ENCODE assay signal across 22 mouse cellular contexts in genomic region chr6:34903441-34903840, GRCm38 (mm10). TPM values are rescaled to one million over a fixed set of nuclear protein-coding genes. Genes with fewer than 3 reads are reported as not detected.
A peak's percentile ranks its signal among the peaks of the same experiment; 100 is the strongest.
DNase-seq lines count a peak whose midpoint lies in the region; ATAC-seq and TF ChIP-seq lines count a peak whose summit lies in the region.
"Had no signal": no experiment of that assay in that cellular context is flagged by ENCODE, and none has a peak within 500 bp of the region (broad histone marks: within the 10 kb centered on the region; RNA-seq: fewer than 3 reads in every experiment).

No protein-coding gene starts in this region.

- TF ChIP-seq RAD21 in MEL (IDR thresholded peaks at IDR 0.05; ENCODE audit: low read depth, low read length) = no peak

- no peak overlapping the region for H3K4me3 ChIP-seq in heart, embryonic 14.5 days (ENCODE audit: control insufficient read depth in 1 of 2, insufficient read depth in 1 of 2, low read depth in 1 of 2, low read length in 2 of 2)
- no peak overlapping the region for H3K4me3 ChIP-seq in MEL (ENCODE audit: control insufficient read depth in 1 of 2, insufficient read depth in 1 of 2, low read depth in 2 of 2, low read length in 2 of 2)
- H3K4me3 ChIP-seq in lung, adult 2 months (replicated peaks; ENCODE audit: extremely low read depth, low read depth, low read length) = no peak overlapping the region
- H3K4me3 ChIP-seq: embryonic facial prominence, embryonic 13.5 days; hindbrain, embryonic 10.5 days; midbrain, embryonic 13.5 days; myocyte had no signal

- peak overlapping the region; percentile 54; the same call in 1 of the 2 replicates for H3K9ac ChIP-seq in heart, embryonic 14.5 days (ENCODE audit: low read length)
- H3K9ac ChIP-seq in MEL (ENCODE audit: control insufficient read depth, low read depth, low read length, poor library complexity, severe bottlenecking) = no peak overlapping the region
- H3K9ac ChIP-seq: embryonic facial prominence, embryonic 13.5 days; midbrain, embryonic 13.5 days had no signal

- no peak for DNase-seq in heart, postnatal 4 days
- DNase-seq in MEL (ENCODE audit: low read depth, low spot score) = peak; percentile 31
- DNase-seq in lung, adult 2 months = peak; percentile 79
- DNase-seq in lung, postnatal 36 days = peak; percentile 89
- no peak for DNase-seq in ovary, postnatal 14 days (ENCODE audit: low spot score)
- DNase-seq in thymus, postnatal 25 days = no peak
- DNase-seq in retina, postnatal 1 day = no peak
- DNase-seq: cerebellum, adult 9-10 months; gastrocnemius, postnatal 14 days; kidney, adult 8-10 months; right cerebral cortex, adult 18-20 months; spleen, adult 18-20 months; thymus, postnatal 14 days had no signal

- TF ChIP-seq CTCF in MEL (IDR thresholded peaks at IDR 0.05 in 2 of 3, conservative IDR thresholded peaks at IDR 0.05 in 1 of 3; ENCODE audit: control insufficient read depth in 1 of 3, insufficient read depth in 1 of 3, low read depth in 2 of 3, low read length in 3 of 3, poor library complexity in 1 of 3, severe bottlenecking in 1 of 3) = no peak
- TF ChIP-seq CTCF in lung, adult 2 months (IDR thresholded peaks at IDR 0.05; ENCODE audit: insufficient read depth, low read length) = no peak

- no peaks in the 10 kb centered on the region for H3K9me3 ChIP-seq in heart, embryonic 14.5 days (ENCODE audit: control insufficient read depth, low read length)
- H3K9me3 ChIP-seq in MEL (replicated peaks; ENCODE audit: insufficient read depth, low read length) = no peaks in the 10 kb centered on the region
- H3K9me3 ChIP-seq: embryonic facial prominence, embryonic 13.5 days; hindbrain, embryonic 10.5 days; midbrain, embryonic 13.5 days had no signal

- WGBS in heart, embryonic 14.5 days = 61% methylated on average over 5 of the region's 5 CpGs
- WGBS in lung, adult 2 months = 62% methylated on average over 5 of the region's 5 CpGs

- no peaks in the 10 kb centered on the region for H3K27me3 ChIP-seq in heart, embryonic 14.5 days (ENCODE audit: control insufficient read depth, insufficient read depth, low read length)
- no peaks in the 10 kb centered on the region for H3K27me3 ChIP-seq in MEL (ENCODE audit: control insufficient read depth in 1 of 2, insufficient read depth in 2 of 2, low read length in 2 of 2)
- H3K27me3 ChIP-seq: embryonic facial prominence, embryonic 13.5 days; midbrain, embryonic 13.5 days had no signal

- ATAC-seq in heart, embryonic 14.5 days (ENCODE audit: insufficient number of reproducible peaks, insufficient read depth, low FRiP score, low read depth) = no peak
- ATAC-seq: midbrain, embryonic 13.5 days had no signal

- peak overlapping the region; percentile 49 for H3K4me2 ChIP-seq in heart, embryonic 14.5 days (ENCODE audit: low read length)
- H3K4me2 ChIP-seq: embryonic facial prominence, embryonic 13.5 days; midbrain, embryonic 13.5 days had no signal

- peak overlapping the region in 1 of 2 experiments; percentile 70; a peak in 2 of 4 replicates for H3K27ac ChIP-seq in heart, embryonic 14.5 days (replicated peaks in 1 of 2; ENCODE audit: control insufficient read depth in 1 of 2, insufficient read depth in 1 of 2, low read depth in 2 of 2, low read length in 2 of 2)
- no peak overlapping the region for H3K27ac ChIP-seq in MEL (ENCODE audit: control insufficient read depth, low read depth, low read length)
- H3K27ac ChIP-seq: embryonic facial prominence, embryonic 13.5 days; hindbrain, embryonic 10.5 days; midbrain, embryonic 13.5 days had no signal

- no peak for TF ChIP-seq EP300 in MEL (IDR thresholded peaks at IDR 0.05; ENCODE audit: low read depth in 1 of 2, low read length in 2 of 2)

- TF ChIP-seq POLR2A in MEL (IDR thresholded peaks at IDR 0.05; ENCODE audit: control insufficient read depth in 1 of 2, insufficient read depth in 1 of 2, low read depth in 1 of 2, low read length in 2 of 2, poor library complexity in 1 of 2) = no peak
- TF ChIP-seq POLR2A in lung, adult 2 months (IDR thresholded peaks at IDR 0.05; ENCODE audit: borderline replicate concordance, extremely low read depth, low read depth, low read length) = no peak

- no peaks in the 10 kb centered on the region; the same call in 1 of the 2 replicates for H3K79me2 ChIP-seq in MEL (ENCODE audit: control insufficient read depth, insufficient read depth, low read length, poor library complexity)

- H3K36me3 ChIP-seq in heart, embryonic 14.5 days (ENCODE audit: control insufficient read depth, insufficient read depth, low read length) = peaks cover 58% of the 10 kb centered on the region
- H3K36me3 ChIP-seq in MEL (ENCODE audit: control insufficient read depth in 1 of 2, insufficient read depth in 2 of 2, low read length in 2 of 2) = peaks cover 0 to 31% of the 10 kb centered on the region in 2 experiments; a peak in 3 of 4 replicates

- peaks cover 47 to 64% of the 10 kb centered on the region in 2 experiments for H3K4me1 ChIP-seq in heart, embryonic 14.5 days (ENCODE audit: control insufficient read depth in 2 of 2, insufficient read depth in 2 of 2, low read length in 2 of 2)
- H3K4me1 ChIP-seq in MEL (ENCODE audit: control insufficient read depth in 1 of 2, insufficient read depth in 2 of 2, low read length in 2 of 2) = peaks cover 4 to 41% of the 10 kb centered on the region in 2 experiments
- peaks cover 3% of the 10 kb centered on the region; the same call in 1 of the 2 replicates for H3K4me1 ChIP-seq in lung, adult 2 months (ENCODE audit: control insufficient read depth, insufficient read depth, low read length)
- H3K4me1 ChIP-seq: embryonic facial prominence, embryonic 13.5 days had no signal

TF ChIP-seq in MEL, 35 proteins besides CTCF, POLR2A, EP300 and RAD21:
- TF ChIP-seq JUND (IDR thresholded peaks at IDR 0.05; ENCODE audit: low read depth, low read length) (no peak), SIN3A (IDR thresholded peaks at IDR 0.05; ENCODE audit: low read length) (no peak), ZNF384 (IDR thresholded peaks at IDR 0.05; ENCODE audit: low read depth, low read length) (no peak), MYC (IDR thresholded peaks at IDR 0.05; ENCODE audit: low read depth, low read length) (no peak), CHD2 (IDR thresholded peaks at IDR 0.05; ENCODE audit: low read length) (no peak), MAZ (IDR thresholded peaks at IDR 0.05; ENCODE audit: low read depth, low read length) (no peak), POLR2AphosphoS2 (IDR thresholded peaks at IDR 0.05; ENCODE audit: low read length) (no peak), MXI1 (IDR thresholded peaks at IDR 0.05; ENCODE audit: low read depth, low read length) (no peak), KAT2A (conservative IDR thresholded peaks at IDR 0.05; ENCODE audit: low read depth, low read length) (no peak), CHD1 (IDR thresholded peaks at IDR 0.05; ENCODE audit: low read depth, low read length) (no peak), TBP (IDR thresholded peaks at IDR 0.05; ENCODE audit: low read depth, low read length) (no peak), BHLHE40 (IDR thresholded peaks at IDR 0.05; ENCODE audit: borderline replicate concordance, low read depth, low read length) (no peak), UBTF (IDR thresholded peaks at IDR 0.05; ENCODE audit: borderline replicate concordance, insufficient read depth, low read depth, low read length) (no peak), MAFK (IDR thresholded peaks at IDR 0.05; ENCODE audit: borderline replicate concordance, low read depth, low read length) (no peak), USF2 (IDR thresholded peaks at IDR 0.05; ENCODE audit: borderline replicate concordance in 1 of 2, insufficient read depth in 1 of 2, low read depth in 1 of 2, low read length in 2 of 2) (no peak), MAX (IDR thresholded peaks at IDR 0.05; ENCODE audit: low read length) (no peak)

RNA-seq across cellular contexts. Expression of gene Wdr91, which starts 7.2 kb away (rescaled TPM):
- 9.7 and 10.4 TPM in 2 replicates for polyA plus RNA-seq in heart, embryonic 14.5 days (2014; fragmentation: Nextera tagmentation; extraction: Ambion mirVana)
- total RNA-seq in heart, postnatal 4 days (2021) = 10 to 100 TPM; 19.1 to 22.7 TPM
- total RNA-seq in MEL (2012; rRNA removed) = 11.7 and 13.7 TPM in 2 replicates
- 10 to 100 TPM in 1 of 2 experiments, not detected in 1; 24.1 TPM for polyA plus RNA-seq in MEL (2012; ENCODE audit: insufficient read depth in 1 of 2, insufficient read length in 2 of 2, low read depth in 1 of 2, low replicate concordance in 2 of 2, missing spikeins in 1 of 2)
- polyA plus RNA-seq in lung, adult 2 months (2012; rRNA removed) = 25.4 and 30.4 TPM in 2 replicates

RNA-seq across cellular contexts. Expression of gene Stra8, which starts 16.5 kb away (rescaled TPM):
- polyA plus RNA-seq in heart, embryonic 14.5 days (2014; fragmentation: Nextera tagmentation; extraction: Ambion mirVana) = not detected in 2 replicates
- not detected for total RNA-seq in heart, postnatal 4 days (2021)
- total RNA-seq in MEL (2012; rRNA removed) = not detected in 2 replicates
- not detected for polyA plus RNA-seq in MEL (2012; ENCODE audit: insufficient read depth in 1 of 2, insufficient read length in 2 of 2, low read depth in 1 of 2, low replicate concordance in 2 of 2, missing spikeins in 1 of 2)
- polyA plus RNA-seq in lung, adult 2 months (2012; rRNA removed) = not detected in 2 replicates
- total RNA-seq: adrenal gland, postnatal 4 days; gastrocnemius, postnatal 14 days; layer of hippocampus, postnatal 10 days; left cerebral cortex, postnatal 14 days; neutrophil, adult 5-6 weeks had no signal
- polyA plus RNA-seq: embryonic facial prominence, embryonic 13.5 days; hindbrain, embryonic 10.5 days; midbrain, embryonic 13.5 days; myocyte had no signal

RNA-seq across cellular contexts. Expression of gene Cyren, which starts 25.6 kb away (rescaled TPM):
- 5.8 and 6.3 TPM in 2 replicates for polyA plus RNA-seq in heart, embryonic 14.5 days (2014; fragmentation: Nextera tagmentation; extraction: Ambion mirVana)
- total RNA-seq in heart, postnatal 4 days (2021) = 1 to 10 TPM; 5.5 to 6.7 TPM
- 9.4 and 10.1 TPM in 2 replicates for total RNA-seq in MEL (2012; rRNA removed)
- 10 to 100 TPM in 1 of 2 experiments, not detected in 1; 15.9 TPM for polyA plus RNA-seq in MEL (2012; ENCODE audit: insufficient read depth in 1 of 2, insufficient read length in 2 of 2, low read depth in 1 of 2, low replicate concordance in 2 of 2, missing spikeins in 1 of 2)
- polyA plus RNA-seq in lung, adult 2 months (2012; rRNA removed) = 8.5 and 8.8 TPM in 2 replicates

RNA-seq across cellular contexts. Expression of gene Tmem140, which starts 40.5 kb away (rescaled TPM):
- polyA plus RNA-seq in heart, embryonic 14.5 days (2014; fragmentation: Nextera tagmentation; extraction: Ambion mirVana) = 0.92 and 1.3 TPM in 2 replicates
- total RNA-seq in heart, postnatal 4 days (2021) = 10 to 100 TPM in 1 of 2 experiments, 1 to 10 TPM in 1; 4.6 to 10.6 TPM
- 2.5 TPM in 2 replicates for total RNA-seq in MEL (2012; rRNA removed)
- 1 to 10 TPM in 1 of 2 experiments, not detected in 1; 4.0 TPM for polyA plus RNA-seq in MEL (2012; ENCODE audit: insufficient read depth in 1 of 2, insufficient read length in 2 of 2, low read depth in 1 of 2, low replicate concordance in 2 of 2, missing spikeins in 1 of 2)
- 71.8 and 74.8 TPM in 2 replicates for polyA plus RNA-seq in lung, adult 2 months (2012; rRNA removed)

Comparison
In these comparisons a context has a peak if more than half of its experiments do, and no peak if none do; other contexts are left out.
1. DNase-seq: peak in MEL (single experiment), lung, adult 2 months (single experiment) and lung, postnatal 36 days (single experiment); none in heart, postnatal 4 days (single experiment), ovary, postnatal 14 days (single experiment), thymus, postnatal 25 days (single experiment) and retina, postnatal 1 day (single experiment).